Mouse (Mus musculus) spleen, adult 2 months (tissue): ENCODE measurements around the gene Magi1. TPM values are rescaled to one million over a fixed set of nuclear protein-coding genes. Genes with fewer than 3 reads are reported as not detected.

Source experiments
- DNase-seq, 2 experiments: peaks; one replicate each; pipeline versions ENCODE4 v3.0.0 to v3.0.0-alpha.2; 2012 to 2021; ENCODE audit warnings: low spot score in 2 of 2, low read depth in 1 of 2
- H3K27ac ChIP-seq: fragments of 200-500 bp; 2 replicates; pipeline ENCODE4 v1.5.1; 2012; ENCODE audit warnings: low read length, inconsistent platforms; ENCODE audit not compliant: insufficient read depth
- H3K27me3 ChIP-seq: fragments of 200-500 bp; 2 replicates; pipeline ENCODE4 v1.6.1; 2012; ENCODE audit warnings: mild to moderate bottlenecking, moderate library complexity, low read length, inconsistent platforms; ENCODE audit not compliant: control insufficient read depth, insufficient read depth
- H3K36me3 ChIP-seq: fragments of 200-500 bp; 2 replicates; pipeline ENCODE4 v1.6.1; 2012; ENCODE audit warnings: mild to moderate bottlenecking, low read length, inconsistent platforms; ENCODE audit not compliant: control insufficient read depth, insufficient read depth
- H3K4me1 ChIP-seq: fragments of 200-500 bp; 2 replicates; pipeline ENCODE4 v1.6.1; 2011; ENCODE audit warnings: inconsistent platforms; ENCODE audit not compliant: control insufficient read depth, insufficient read depth, insufficient read length
- H3K4me3 ChIP-seq: fragments of 200-500 bp; 2 replicates; pipeline ENCODE4 v1.5.1; 2011; ENCODE audit warnings: mild to moderate bottlenecking, inconsistent platforms; ENCODE audit not compliant: insufficient read depth, insufficient read length; ENCODE audit errors: extremely low read depth
- CTCF ChIP-seq: fragments of 200-500 bp; IDR thresholded peaks from 2 replicates; pipeline ENCODE4 v1.5.1; 2011; ENCODE audit warnings: mild to moderate bottlenecking, inconsistent platforms; ENCODE audit not compliant: insufficient read depth, insufficient read length, insufficient replicate concordance; ENCODE audit errors: extremely low read depth
- POLR2A ChIP-seq: fragments of 200-500 bp; IDR thresholded peaks from 2 replicates; pipeline ENCODE4 v1.6.1; 2011; ENCODE audit warnings: low read depth, low read length, inconsistent platforms
- WGBS: fragments of 180-500 bp; shearing (Covaris S2); methylation state at CpG from one replicate; pipeline ENCODE4 v1.1.7; 2018; 5-methylcytosine and 5-hydroxymethylcytosine counted together
- polyA plus RNA-seq: library from polyadenylated mRNA; depleted of rRNA; stranded (reverse); fragments of >200 nt; gene quantifications from 2 replicates; pipeline ENCODE4 v1.2.3, GENCODE M21; 2012

Gene Magi1
- polyA plus RNA-seq, 1 experiment: 1.6 TPM

GRCm38 (mm10) chr6:94180331-94181150, 103.2 kb downstream of the Magi1 start:
- 81% methylated on average over 14 of the region's 14 CpGs for whole genome bisulfite sequencing
- Histone ChIP-seq H3K4me3 (no peak overlapping the region), H3K4me1 (no peaks in the 10 kb centered on the region), H3K36me3 (no peaks in the 10 kb centered on the region), H3K27me3 (no peaks in the 10 kb centered on the region), H3K27ac (no peak overlapping the region)
- no peak for DNase-seq
- TF ChIP-seq CTCF: no peak
- TF ChIP-seq POLR2A: no peak

DNA sequence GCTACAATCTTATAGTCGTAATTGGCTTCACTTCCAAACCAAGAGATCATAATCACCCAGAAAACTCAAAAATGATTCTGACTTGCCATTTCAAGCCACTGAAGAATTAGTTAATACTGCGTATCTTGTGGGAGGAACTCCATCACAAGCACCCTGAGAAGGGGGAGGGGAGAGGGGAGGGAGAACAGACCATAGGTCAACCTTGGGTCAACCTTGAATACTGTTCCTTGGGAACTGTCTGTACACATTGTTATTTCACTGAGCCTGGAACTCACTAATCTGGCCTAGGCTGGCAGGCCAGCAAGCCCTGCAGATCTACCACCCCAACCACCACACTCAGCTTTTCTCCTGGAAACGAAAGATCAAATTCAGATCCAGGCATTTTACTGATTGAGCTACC, 106.2 kb downstream of the Magi1 start:
- Histone ChIP-seq H3K36me3 (no peaks in the 10 kb centered on the region), H3K27me3 (no peaks in the 10 kb centered on the region), H3K4me1 (no peaks in the 10 kb centered on the region), H3K27ac (no peak overlapping the region), H3K4me3 (no peak overlapping the region)
- TF ChIP-seq CTCF (no peak), POLR2A (no peak)
- 79% methylated on average over 3 of the region's 3 CpGs for WGBS
- DNase-seq: no peak

GRCm38 (mm10) chr6:94176705-94177104, 107.0 kb downstream of the Magi1 start:
- TF ChIP-seq POLR2A (no peak), CTCF (no peak)
- no peak overlapping the region for H3K4me3 ChIP-seq
- no peaks in the 10 kb centered on the region for H3K36me3 ChIP-seq
- no peak for DNase-seq
- 39% methylated on average over 4 of the region's 4 CpGs for WGBS
- H3K27me3 ChIP-seq: no peaks in the 10 kb centered on the region
- H3K27ac ChIP-seq: no peak overlapping the region
- no peaks in the 10 kb centered on the region for H3K4me1 ChIP-seq

GRCm38 (mm10) chr6:94171250-94171649, 112.5 kb downstream of the Magi1 start:
- no peak for TF ChIP-seq POLR2A
- TF ChIP-seq CTCF: no peak
- Histone ChIP-seq H3K4me1 (no peaks in the 10 kb centered on the region), H3K27me3 (no peaks in the 10 kb centered on the region), H3K36me3 (no peaks in the 10 kb centered on the region), H3K4me3 (no peak overlapping the region), H3K27ac (no peak overlapping the region)
- 22% methylated on average over 8 of the region's 8 CpGs for WGBS
- no peak for DNase-seq

DNA sequence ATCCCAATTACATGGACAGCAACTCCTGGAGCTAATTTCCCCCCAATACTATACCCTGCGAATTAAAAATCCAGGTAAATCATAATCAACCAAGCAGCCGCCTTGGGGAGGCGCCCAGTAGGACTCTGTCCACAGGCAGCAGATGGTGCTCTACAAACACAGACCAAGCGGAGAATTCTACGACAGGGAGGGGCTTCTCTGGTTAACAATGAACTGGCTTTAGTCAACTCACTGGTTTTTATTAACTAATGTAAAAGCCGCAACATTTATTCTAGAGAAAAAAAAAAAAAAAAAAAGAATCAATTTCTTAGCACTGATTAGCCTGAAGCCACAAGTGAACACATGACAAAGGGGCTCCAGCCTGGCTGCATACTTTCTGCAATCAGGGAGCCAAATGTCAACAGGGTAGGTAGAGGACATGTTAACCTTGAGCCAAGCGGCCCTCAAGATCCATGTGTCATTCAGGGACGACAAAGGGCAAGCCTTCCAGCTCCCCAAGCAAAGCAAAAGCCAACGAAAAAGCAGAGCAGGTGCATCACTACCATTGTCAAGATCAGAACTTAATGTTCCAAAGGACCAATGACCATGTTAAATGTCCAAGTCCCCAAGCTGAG, 114.0 kb downstream of the Magi1 start:
- H3K4me3 ChIP-seq: no peak overlapping the region
- no peak for TF ChIP-seq CTCF
- TF ChIP-seq POLR2A: no peak
- H3K36me3 ChIP-seq: no peaks in the 10 kb centered on the region
- DNase-seq: no peak
- H3K27ac ChIP-seq: no peak overlapping the region
- 90% methylated on average over 9 of the region's 9 CpGs for whole genome bisulfite sequencing
- H3K4me1 ChIP-seq: no peaks in the 10 kb centered on the region
- H3K27me3 ChIP-seq: no peaks in the 10 kb centered on the region

DNA sequence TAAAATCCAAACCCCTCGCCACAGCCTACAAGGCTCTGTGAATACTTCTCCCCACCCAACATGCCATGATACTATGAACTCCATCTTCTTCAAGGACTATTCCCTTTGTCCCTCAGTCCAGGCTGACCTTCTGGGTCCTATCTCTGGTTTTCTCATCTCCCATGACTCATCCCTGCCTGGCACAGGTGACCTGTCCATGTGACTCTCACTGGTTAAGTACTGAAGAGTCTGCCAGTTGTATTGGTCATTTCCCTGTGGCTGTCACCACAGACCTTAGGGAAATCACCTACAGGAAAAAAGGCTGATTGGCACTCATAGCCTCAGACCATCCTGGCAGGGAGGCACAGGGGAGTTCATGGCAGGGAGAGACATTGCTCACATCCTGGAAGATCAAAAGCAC, 117.8 kb downstream of the Magi1 start:
- DNase-seq: no peak
- Histone ChIP-seq H3K36me3 (no peaks in the 10 kb centered on the region), H3K4me1 (no peaks in the 10 kb centered on the region), H3K27me3 (no peaks in the 10 kb centered on the region; the same call in 1 of the 2 replicates), H3K27ac (no peak overlapping the region), H3K4me3 (no peak overlapping the region)
- 77% methylated on average over 1 of the region's 1 CpGs for WGBS
- TF ChIP-seq POLR2A (no peak), CTCF (no peak)
